Mouse (Mus musculus) ES-Bruce4 (cell line): Measurements from ENCODE around the gene Dnajb12. TPM values are rescaled to one million over a fixed set of nuclear protein-coding genes. Genes with fewer than 3 reads are reported as not detected.
"Not testable (repeated sequence)": the region's sequence is repeated elsewhere in the genome, so short reads cannot be mapped to it uniquely, and the experiment has no call there.

Experiments used
- H3K27ac ChIP-seq: 2 replicates; pipeline ENCODE4 v1.5.1; 2012; ENCODE audit warnings: low read length, inconsistent platforms; ENCODE audit not compliant: insufficient read depth
- H3K27me3 ChIP-seq: 2 replicates; pipeline ENCODE4 v1.6.1; 2012; ENCODE audit warnings: mild to moderate bottlenecking, low read length, inconsistent platforms; ENCODE audit not compliant: control insufficient read depth, poor library complexity, insufficient read depth, severe bottlenecking
- H3K36me3 ChIP-seq: 2 replicates; pipeline ENCODE4 v1.6.1; 2012; ENCODE audit warnings: inconsistent platforms, mild to moderate bottlenecking, low read length, moderate library complexity; ENCODE audit not compliant: control insufficient read depth, poor library complexity, insufficient read depth, severe bottlenecking
- H3K4me1 ChIP-seq: one replicate; pipeline ENCODE4 v1.8.1; 2011; ENCODE audit warnings: low read length; ENCODE audit not compliant: control insufficient read depth, insufficient read depth
- H3K4me3 ChIP-seq: 2 replicates; pipeline ENCODE4 v1.5.1; 2011; ENCODE audit warnings: low read depth, mild to moderate bottlenecking, low read length
- H3K9ac ChIP-seq: 2 replicates; pipeline ENCODE4 v1.6.1; 2012; ENCODE audit warnings: low read depth, mild to moderate bottlenecking, inconsistent platforms; ENCODE audit not compliant: poor library complexity, severe bottlenecking
- H3K9me3 ChIP-seq: replicated peaks from 2 replicates; pipeline ENCODE4 v1.6.1; 2012; ENCODE audit warnings: mild to moderate bottlenecking, low read length, inconsistent platforms; ENCODE audit not compliant: control insufficient read depth, poor library complexity, insufficient read depth, severe bottlenecking
- CTCF ChIP-seq: IDR thresholded peaks from one replicate; pipeline ENCODE4 v1.8.1; 2011; ENCODE audit warnings: low read depth, low read length
- EP300 ChIP-seq: IDR thresholded peaks from 2 replicates; pipeline ENCODE4 v1.6.1; 2011; ENCODE audit warnings: low read depth, low read length; ENCODE audit not compliant: insufficient read depth
- POLR2A ChIP-seq: IDR thresholded peaks from one replicate; pipeline ENCODE4 v1.8.1; 2011; ENCODE audit warnings: low read length; ENCODE audit not compliant: insufficient read depth
- polyA plus RNA-seq: library from polyadenylated mRNA; stranded (reverse); fragments of >200 nt; gene quantifications from 2 replicates; pipeline ENCODE4 v1.2.4, GENCODE M21; 2011; ENCODE audit warnings: low read depth; ENCODE audit not compliant: missing spikeins, insufficient read depth, insufficient read length

Gene Dnajb12
- polyA plus RNA-seq, 1 experiment, result 29.3 TPM

- TF ChIP-seq POLR2A (no peak), EP300 (no peak), CTCF (no peak)
- no peak overlapping the region for H3K9ac ChIP-seq
- no peak overlapping the region for H3K27ac ChIP-seq
These were observed 5.7 kb upstream of the Dnajb12 start for GRCm38 (mm10) chr10:59873613-59874012.

GRCm38 (mm10) chr10:59875396-59875795, 4.0 kb upstream of the Dnajb12 start:
- Histone ChIP-seq H3K4me3 (no peak overlapping the region), H3K27me3 (no peaks in the 10 kb centered on the region), H3K36me3 (no peaks in the 10 kb centered on the region), H3K9me3 (no peaks in the 10 kb centered on the region), H3K4me1 (peaks cover 2% of the 10 kb centered on the region), H3K9ac (no peak overlapping the region), H3K27ac (no peak overlapping the region)
- TF ChIP-seq CTCF (no peak), EP300 (no peak), POLR2A (no peak)

More at GRCm38 (mm10) chr10:59873613-59874012, 5.7 kb upstream of the Dnajb12 start:
- H3K4me3 ChIP-seq, result no peak overlapping the region
- no peaks in the 10 kb centered on the region for H3K27me3 ChIP-seq
- peaks cover 2% of the 10 kb centered on the region for H3K4me1 ChIP-seq
- no peaks in the 10 kb centered on the region for H3K36me3 ChIP-seq
- H3K9me3 ChIP-seq, result no peaks in the 10 kb centered on the region

- H3K4me3 ChIP-seq, H3K27ac ChIP-seq, H3K4me1 ChIP-seq, H3K9ac ChIP-seq, H3K36me3 ChIP-seq, H3K9me3 ChIP-seq, H3K27me3 ChIP-seq: not testable (repeated sequence)
These were observed 2.7 kb upstream of the Dnajb12 start for GRCm38 (mm10) chr10:59876698-59877097.

GRCm38 (mm10) chr10:59877421-59878117, 1.8 kb upstream of the Dnajb12 start:
- H3K9me3 ChIP-seq, result no peaks in the 10 kb centered on the region
- H3K27me3 ChIP-seq, result no peaks in the 10 kb centered on the region
- no peak overlapping the region for H3K27ac ChIP-seq
- no peak for TF ChIP-seq CTCF
- no peak overlapping the region for H3K9ac ChIP-seq
- H3K4me1 ChIP-seq, result peaks cover 2% of the 10 kb centered on the region
- no peaks in the 10 kb centered on the region for H3K36me3 ChIP-seq
- H3K4me3 ChIP-seq, result no peak overlapping the region

- peaks cover 2% of the 10 kb centered on the region for H3K4me1 ChIP-seq
- H3K36me3 ChIP-seq, result no peaks in the 10 kb centered on the region
- TF ChIP-seq POLR2A, result no peak
- TF ChIP-seq CTCF, result no peak
- TF ChIP-seq EP300, result no peak
- no peaks in the 10 kb centered on the region for H3K9me3 ChIP-seq
- H3K27me3 ChIP-seq, result no peaks in the 10 kb centered on the region
- peak overlapping the region; percentile 88 for H3K9ac ChIP-seq
- H3K27ac ChIP-seq, result no peak overlapping the region
- peak overlapping the region; percentile 79 for H3K4me3 ChIP-seq
These were observed 533 bp upstream of the Dnajb12 start for GRCm38 (mm10) chr10:59878823-59879222.

GRCm38 (mm10) chr10:59880029-59880386, 652 bp downstream of the Dnajb12 start:
- Histone ChIP-seq H3K27me3 (no peaks in the 10 kb centered on the region), H3K9me3 (no peaks in the 10 kb centered on the region), H3K4me1 (no peaks in the 10 kb centered on the region), H3K27ac (peak overlapping the region; percentile 32; the same call in 1 of the 2 replicates), H3K4me3 (peak overlapping the region; percentile 85), H3K9ac (peak overlapping the region; percentile 88), H3K36me3 (no peaks in the 10 kb centered on the region)
- no peak for TF ChIP-seq CTCF
- no peak for TF ChIP-seq EP300
- no peak for TF ChIP-seq POLR2A
